Mouse (Mus musculus): ENCODE measurements around the gene Zbtb20. TPM values are rescaled to one million over a fixed set of nuclear protein-coding genes. Genes with fewer than 3 reads are reported as not detected.

Zbtb20 gene
- polyA plus RNA-seq, 1 experiment from 2014 or later = 22.8 TPM

GRCm38 (mm10) chr16:43547323-43548180, 671.9 kb downstream of the Zbtb20 start:
- H3K9ac ChIP-seq = no peak overlapping the region
- no peaks in the 10 kb centered on the region for H3K9me3 ChIP-seq
- H3K4me3 ChIP-seq = no peak overlapping the region
- 25% methylated on average over 19 of the region's 19 CpGs for WGBS
- H3K36me3 ChIP-seq = no peaks in the 10 kb centered on the region
- H3K4me1 ChIP-seq = peaks cover 15% of the 10 kb centered on the region
- no peak overlapping the region for H3K27ac ChIP-seq
- H3K4me2 ChIP-seq (replicated peaks) = peak overlapping the region; percentile 31; the same call in 1 of the 2 replicates
- ATAC-seq (ENCODE audit: low FRiP score, low read depth) = no peak
- no peaks in the 10 kb centered on the region for H3K27me3 ChIP-seq

- Histone ChIP-seq H3K4me1 (peaks cover 20% of the 10 kb centered on the region), H3K36me3 (no peaks in the 10 kb centered on the region), H3K4me3 (no peak overlapping the region), H3K27ac (no peak overlapping the region), H3K4me2 (replicated peaks) (no peak overlapping the region), H3K9me3 (no peaks in the 10 kb centered on the region), H3K9ac (no peak overlapping the region), H3K27me3 (no peaks in the 10 kb centered on the region)
- no peak for ATAC-seq (ENCODE audit: low FRiP score, low read depth)
- 78% methylated on average over 5 of the region's 5 CpGs for WGBS
Observed at GRCm38 (mm10) chr16:43548774-43549173, 673.1 kb downstream of the Zbtb20 start.

GRCm38 (mm10) chr16:43549425-43550089, 673.9 kb downstream of the Zbtb20 start:
- ATAC-seq (ENCODE audit: low FRiP score, low read depth) = no peak
- H3K9me3 ChIP-seq = no peaks in the 10 kb centered on the region
- no peak overlapping the region for H3K9ac ChIP-seq
- H3K27me3 ChIP-seq = no peaks in the 10 kb centered on the region
- no peaks in the 10 kb centered on the region for H3K36me3 ChIP-seq
- no peak overlapping the region for H3K4me3 ChIP-seq
- 47% methylated on average over 9 of the region's 9 CpGs for WGBS
- H3K4me2 ChIP-seq (replicated peaks) = no peak overlapping the region
- peaks cover 20% of the 10 kb centered on the region for H3K4me1 ChIP-seq
- no peak overlapping the region for H3K27ac ChIP-seq

DNA sequence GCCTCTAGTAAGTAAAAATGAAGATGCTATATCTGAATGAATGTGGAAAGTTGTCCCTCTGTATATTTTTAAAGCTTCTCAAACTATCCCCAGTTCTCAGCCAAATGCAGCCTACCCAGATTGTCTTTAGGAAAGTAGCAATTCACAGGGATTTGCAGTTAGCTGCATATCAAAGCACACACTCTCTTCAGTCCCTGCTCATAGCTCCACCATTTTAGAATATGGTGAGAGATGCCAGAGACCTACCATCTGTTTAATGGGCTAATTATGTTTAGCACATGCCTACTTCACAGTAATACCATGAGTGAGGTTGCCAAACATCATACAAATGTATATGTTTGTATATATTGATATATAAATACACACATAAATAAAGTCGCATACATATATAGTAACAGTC, 676.8 kb downstream of the Zbtb20 start:
- Histone ChIP-seq H3K4me2 (replicated peaks) (no peak overlapping the region), H3K9ac (no peak overlapping the region), H3K27me3 (no peaks in the 10 kb centered on the region), H3K4me1 (peaks cover 13% of the 10 kb centered on the region), H3K27ac (no peak overlapping the region), H3K9me3 (no peaks in the 10 kb centered on the region), H3K4me3 (no peak overlapping the region), H3K36me3 (no peaks in the 10 kb centered on the region)
- 91% methylated on average over 1 of the region's 1 CpGs for WGBS
- ATAC-seq (ENCODE audit: low FRiP score, low read depth) = no peak

- H3K9me3 ChIP-seq = no peaks in the 10 kb centered on the region
- no peaks in the 10 kb centered on the region for H3K36me3 ChIP-seq
- H3K4me3 ChIP-seq = no peak overlapping the region
- H3K9ac ChIP-seq = no peak overlapping the region
- H3K4me2 ChIP-seq (replicated peaks) = no peak overlapping the region
- 53% methylated on average over 5 of the region's 5 CpGs for WGBS
- no peaks in the 10 kb centered on the region for H3K27me3 ChIP-seq
- ATAC-seq (ENCODE audit: low FRiP score, low read depth) = no peak
- H3K27ac ChIP-seq = no peak overlapping the region
- H3K4me1 ChIP-seq = peaks cover 10% of the 10 kb centered on the region; the same call in 1 of the 2 replicates
Observed at GRCm38 (mm10) chr16:43557385-43557784, 681.7 kb downstream of the Zbtb20 start.

- Histone ChIP-seq H3K27me3 (no peaks in the 10 kb centered on the region), H3K27ac (no peak overlapping the region), H3K9ac (no peak overlapping the region), H3K9me3 (no peaks in the 10 kb centered on the region), H3K4me1 (peaks cover 5% of the 10 kb centered on the region; the same call in 1 of the 2 replicates), H3K36me3 (no peaks in the 10 kb centered on the region), H3K4me2 (replicated peaks) (no peak overlapping the region), H3K4me3 (no peak overlapping the region)
- no peak for ATAC-seq (ENCODE audit: low FRiP score, low read depth)
- 92% methylated on average over 2 of the region's 2 CpGs for WGBS
Observed at GRCm38 (mm10) chr16:43561330-43561729, 685.6 kb downstream of the Zbtb20 start.

- peaks cover 5% of the 10 kb centered on the region; the same call in 1 of the 2 replicates for H3K4me1 ChIP-seq
- no peaks in the 10 kb centered on the region for H3K9me3 ChIP-seq
- no peak for ATAC-seq (ENCODE audit: low FRiP score, low read depth)
- no peak overlapping the region for H3K4me3 ChIP-seq
- H3K36me3 ChIP-seq = no peaks in the 10 kb centered on the region
- 80% methylated on average over 4 of the region's 4 CpGs for WGBS
- no peaks in the 10 kb centered on the region for H3K27me3 ChIP-seq
- H3K27ac ChIP-seq = no peak overlapping the region
- no peak overlapping the region for H3K9ac ChIP-seq
- no peak overlapping the region for H3K4me2 ChIP-seq (replicated peaks)
Observed at GRCm38 (mm10) chr16:43561956-43562355, 686.3 kb downstream of the Zbtb20 start.

DNA sequence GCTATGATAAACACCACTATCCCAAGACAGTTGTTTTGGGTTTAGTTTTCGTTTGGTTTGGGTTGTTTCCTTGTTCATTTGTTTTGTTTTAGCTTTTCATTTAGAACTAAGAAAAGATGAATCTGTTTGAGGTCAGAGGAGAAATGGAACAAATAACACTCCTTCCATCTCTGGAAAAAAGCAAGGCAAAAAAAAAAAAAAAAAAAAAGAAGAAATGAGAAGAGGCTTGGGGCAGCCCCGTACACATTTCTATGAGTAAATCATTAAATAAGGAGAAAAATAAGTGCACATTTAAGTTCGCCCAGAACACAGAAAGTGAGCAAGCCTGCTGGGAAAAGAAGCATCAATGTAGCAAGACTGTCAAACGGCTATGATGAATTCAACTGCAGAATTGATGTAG, 690.2 kb downstream of the Zbtb20 start:
- Histone ChIP-seq H3K36me3 (no peaks in the 10 kb centered on the region), H3K4me3 (no peak overlapping the region), H3K27me3 (no peaks in the 10 kb centered on the region), H3K4me1 (no peaks in the 10 kb centered on the region), H3K27ac (no peak overlapping the region), H3K4me2 (replicated peaks) (no peak overlapping the region), H3K9me3 (no peaks in the 10 kb centered on the region), H3K9ac (no peak overlapping the region)
- no peak for ATAC-seq (ENCODE audit: low FRiP score, low read depth)
- 83% methylated on average over 4 of the region's 4 CpGs for WGBS

DNA sequence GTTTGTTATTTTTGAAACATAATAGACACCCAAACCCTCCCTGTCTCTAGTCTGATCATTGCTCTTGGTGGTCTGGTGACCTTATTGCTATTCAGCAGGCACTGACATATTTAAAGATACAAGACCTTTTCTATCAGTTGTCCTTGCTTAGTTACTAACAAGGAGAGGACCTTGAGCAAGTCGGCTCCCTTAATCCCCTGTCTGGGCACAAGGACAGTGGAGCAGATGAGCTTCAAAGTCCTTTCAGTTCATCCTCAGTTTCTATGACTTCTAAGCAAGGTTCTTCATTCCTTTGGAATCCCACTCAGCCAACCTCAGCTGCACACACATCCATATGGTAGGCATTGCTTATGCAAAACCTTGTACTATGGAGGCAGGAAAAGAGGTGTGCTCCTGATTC, 690.8 kb downstream of the Zbtb20 start:
- Histone ChIP-seq H3K4me2 (replicated peaks) (no peak overlapping the region), H3K9ac (no peak overlapping the region), H3K9me3 (no peaks in the 10 kb centered on the region)

GRCm38 (mm10) chr16:43571376-43572081, 695.8 kb downstream of the Zbtb20 start:
- Histone ChIP-seq H3K9me3 (no peaks in the 10 kb centered on the region), H3K9ac (no peak overlapping the region), H3K4me3 (no peak overlapping the region), H3K4me2 (replicated peaks) (no peak overlapping the region), H3K27me3 (0 out of 2 replicates have a peak, but pooled peaks cover 3% of the 10 kb centered on the region), H3K4me1 (peaks cover 15% of the 10 kb centered on the region; the same call in 1 of the 2 replicates), H3K27ac (no peak overlapping the region), H3K36me3 (no peaks in the 10 kb centered on the region)
- no peak for ATAC-seq (ENCODE audit: low FRiP score, low read depth)
- WGBS = 92% methylated on average over 16 of the region's 16 CpGs

More for the DNA sequence above, 690.8 kb downstream of the Zbtb20 start:
- H3K4me1 ChIP-seq = no peaks in the 10 kb centered on the region
- H3K27me3 ChIP-seq = no peaks in the 10 kb centered on the region
- no peak overlapping the region for H3K4me3 ChIP-seq
- H3K27ac ChIP-seq = no peak overlapping the region
- WGBS = 92% methylated on average over 1 of the region's 1 CpGs
- no peaks in the 10 kb centered on the region for H3K36me3 ChIP-seq
- ATAC-seq (ENCODE audit: low FRiP score, low read depth) = no peak

- 89% methylated on average over 5 of the region's 5 CpGs for WGBS
- Histone ChIP-seq H3K36me3 (no peaks in the 10 kb centered on the region), H3K4me3 (no peak overlapping the region), H3K9ac (no peak overlapping the region), H3K27me3 (0 out of 2 replicates have a peak, but pooled peaks cover 3% of the 10 kb centered on the region), H3K4me1 (peaks cover 20% of the 10 kb centered on the region), H3K4me2 (replicated peaks) (no peak overlapping the region), H3K27ac (no peak overlapping the region), H3K9me3 (no peaks in the 10 kb centered on the region)
- ATAC-seq (ENCODE audit: low FRiP score, low read depth) = no peak
Observed at GRCm38 (mm10) chr16:43572171-43572570, 696.5 kb downstream of the Zbtb20 start.

DNA sequence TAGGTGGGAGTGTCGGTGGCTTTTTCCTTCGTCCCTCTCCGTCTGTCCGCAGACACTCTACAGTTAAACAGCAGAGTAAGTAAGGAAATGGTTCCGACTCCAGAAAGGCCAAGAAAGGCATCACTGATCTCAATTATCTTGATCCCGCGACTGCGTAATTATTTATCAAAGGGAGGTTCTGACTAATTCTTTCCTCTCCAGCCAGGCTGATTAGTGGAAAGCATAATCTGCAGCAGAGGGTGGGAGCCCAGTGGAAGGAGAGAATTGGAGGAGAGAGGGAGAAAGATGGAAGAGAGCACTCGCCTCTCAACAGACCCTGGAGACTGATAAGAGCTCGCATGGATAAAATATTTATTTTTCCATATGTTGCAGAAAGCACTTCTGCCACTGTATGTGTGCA, 697.1 kb downstream of the Zbtb20 start:
- Histone ChIP-seq H3K27ac (no peak overlapping the region; the same call in 1 of the 2 replicates), H3K4me2 (replicated peaks) (no peak overlapping the region), H3K36me3 (no peaks in the 10 kb centered on the region), H3K27me3 (0 out of 2 replicates have a peak, but pooled peaks cover 3% of the 10 kb centered on the region), H3K9ac (no peak overlapping the region), H3K4me3 (no peak overlapping the region), H3K4me1 (peaks cover 20% of the 10 kb centered on the region), H3K9me3 (no peaks in the 10 kb centered on the region)
- WGBS = 63% methylated on average over 10 of the region's 10 CpGs
- ATAC-seq (ENCODE audit: low FRiP score, low read depth) = no peak

All from limb, embryonic 13.5 days (tissue).